8 mouse cellular contexts compared by ENCODE assay signal in genomic region chr4:116448673-116449072, GRCm38 (mm10). TPM values are rescaled to one million over a fixed set of nuclear protein-coding genes. Genes with fewer than 3 reads are reported as not detected.
DNase-seq lines count a peak whose midpoint lies in the region; ATAC-seq and TF ChIP-seq lines count a peak whose summit lies in the region.

No protein-coding gene starts in this region.

- no peak for TF ChIP-seq POLR2A in lung, adult 2 months (IDR thresholded peaks at IDR 0.05; ENCODE audit: borderline replicate concordance, extremely low read depth, low read depth, low read length)

- H3K4me1 ChIP-seq in lung, adult 2 months (ENCODE audit: control insufficient read depth, insufficient read depth, low read length) = no peaks in the 10 kb centered on the region

- peak; percentile 64 for TF ChIP-seq CTCF in left cerebral cortex, adult 2 months (IDR thresholded peaks at IDR 0.05)
- TF ChIP-seq CTCF in lung, adult 2 months (IDR thresholded peaks at IDR 0.05; ENCODE audit: insufficient read depth, low read length) = peak; percentile 53

- no peak for ATAC-seq in granulocyte monocyte progenitor cell, adult 5-6 weeks (replicated peaks; ENCODE audit: poor library complexity, severe bottlenecking)

- H3K27ac ChIP-seq in left cerebral cortex, adult 2 months = no peak overlapping the region

- intact Hi-C loops in left cerebral cortex, adult 2 months (cut with DNase I) = loop anchor here (5.0 kb wide), 1 partner anchor 106 kb away; no protein-coding TSS in a partner anchor

- H3K4me3 ChIP-seq in left cerebral cortex, adult 2 months = no peak overlapping the region
- no peak overlapping the region for H3K4me3 ChIP-seq in lung, adult 2 months (replicated peaks; ENCODE audit: extremely low read depth, low read depth, low read length)

- 47% methylated on average over 8 of the region's 8 CpGs for WGBS in lung, adult 2 months

- DNase-seq in left cerebral cortex, adult 2 months (ENCODE audit: extremely low spot score in 1 of 2, low spot score in 2 of 2) = peak; percentile 25 to 35
- DNase-seq in left cerebral cortex, adult 8-10 months (ENCODE audit: low spot score in 2 of 2) = no peak
- DNase-seq in adrenal gland, adult 18-20 months (ENCODE audit: low spot score in 2 of 2) = peak; percentile 49 to 61
- DNase-seq in embryo, embryonic 11 days = peak; percentile 81
- peak; percentile 86 for DNase-seq in induced T-regulatory cell, adult 2 months (ENCODE audit: low read depth)
- peak; percentile 42 for DNase-seq in lung, adult 2 months
- peak; percentile 52 for DNase-seq in spleen, adult 12 weeks (ENCODE audit: low spot score)

RNA-seq across cellular contexts. Expression of gene Mast2, which starts 15.3 kb away (rescaled TPM):
- 100 to 1,000 TPM; 115 to 121 TPM for total RNA-seq in left cerebral cortex, adult 2 months (2021)
- 100 to 1,000 TPM in 1 of 4 experiments, 10 to 100 TPM in 3; 87.3 to 111 (median 97.4) TPM for total RNA-seq in left cerebral cortex, adult 8-10 months (2022)
- 10 to 100 TPM; 41.9 to 44.7 TPM for total RNA-seq in adrenal gland, adult 18-20 months (2021)
- polyA plus RNA-seq in lung, adult 2 months (2012; rRNA removed) = 58.5 and 63.0 TPM in 2 replicates
- total RNA-seq in granulocyte monocyte progenitor cell, adult 5-6 weeks (2014; fragmentation: Nextera tagmentation) = 8.3 and 20.5 TPM in 2 replicates
- 8.3 and 12.2 TPM in 2 replicates for total RNA-seq in granulocyte monocyte progenitor cell, adult 5-6 weeks (2017)

RNA-seq across cellular contexts. Expression of gene Ipp, which starts 58.7 kb away (rescaled TPM):
- 10 to 100 TPM; 17.8 to 20.2 TPM for total RNA-seq in left cerebral cortex, adult 2 months (2021)
- total RNA-seq in left cerebral cortex, adult 8-10 months (2022) = 10 to 100 TPM; 19.2 to 21.3 (median 20.1) TPM
- 10 to 100 TPM; 12.5 to 14.5 TPM for total RNA-seq in adrenal gland, adult 18-20 months (2021)
- polyA plus RNA-seq in lung, adult 2 months (2012; rRNA removed) = 1.4 and 2.5 TPM in 2 replicates
- total RNA-seq in granulocyte monocyte progenitor cell, adult 5-6 weeks (2014; fragmentation: Nextera tagmentation) = 14.1 and 14.6 TPM in 2 replicates
- total RNA-seq in granulocyte monocyte progenitor cell, adult 5-6 weeks (2017) = 10.6 and 14.2 TPM in 2 replicates

Comparison
In these comparisons a context has a peak if more than half of its experiments do, and no peak if none do; other contexts are left out.
1. DNase-seq: peak in left cerebral cortex, adult 2 months (2 of 2), adrenal gland, adult 18-20 months (2 of 2), embryo, embryonic 11 days (single experiment), induced T-regulatory cell, adult 2 months (single experiment), lung, adult 2 months (single experiment) and spleen, adult 12 weeks (single experiment); none in left cerebral cortex, adult 8-10 months (0 of 2).